ENCODE assay signal across 21 mouse cellular contexts in genomic region chr8:95656316-95657002, GRCm38 (mm10). TPM values are rescaled to one million over a fixed set of nuclear protein-coding genes. Genes with fewer than 3 reads are reported as not detected.
"Had no signal": no experiment of that assay in that cellular context is flagged by ENCODE, and none has a peak within 500 bp of the region (broad histone marks: within the 10 kb centered on the region; RNA-seq: fewer than 3 reads in every experiment).

No protein-coding gene starts in this region.

- H3K36me3 ChIP-seq: limb, embryonic 12.5 days; limb, embryonic 15.5 days; midbrain, embryonic 12.5 days; midbrain, embryonic 15.5 days; neural tube, embryonic 12.5 days; neural tube, embryonic 15.5 days had no signal

- H3K4me1 ChIP-seq: midbrain, embryonic 15.5 days; neural tube, embryonic 15.5 days had no signal

- H3K4me3 ChIP-seq: limb, embryonic 12.5 days; limb, embryonic 15.5 days; midbrain, embryonic 12.5 days; midbrain, embryonic 15.5 days; neural tube, embryonic 12.5 days; neural tube, embryonic 15.5 days had no signal

- H3K27me3 ChIP-seq: limb, embryonic 15.5 days; midbrain, embryonic 12.5 days; midbrain, embryonic 15.5 days; neural tube, embryonic 12.5 days; neural tube, embryonic 15.5 days had no signal

- H3K9me3 ChIP-seq: limb, embryonic 12.5 days; limb, embryonic 15.5 days; midbrain, embryonic 12.5 days; midbrain, embryonic 15.5 days; neural tube, embryonic 12.5 days; neural tube, embryonic 15.5 days had no signal

- H3K4me2 ChIP-seq: limb, embryonic 12.5 days; limb, embryonic 15.5 days; liver, embryonic 11.5 days; lung, embryonic 14.5 days; midbrain, embryonic 12.5 days; midbrain, embryonic 15.5 days; neural tube, embryonic 12.5 days; neural tube, embryonic 15.5 days had no signal

- DNase-seq: kidney, adult 18-20 months; kidney, adult 9 months; kidney, postnatal 36 days; left cerebral cortex, postnatal 4 days; liver, postnatal 0 days; thymus, adult 2 months; thymus, postnatal 14 days; thymus, postnatal 4 days had no signal

- H3K9ac ChIP-seq: limb, embryonic 12.5 days; limb, embryonic 15.5 days; liver, embryonic 14.5 days; liver, postnatal 0 days; lung, embryonic 14.5 days; midbrain, embryonic 12.5 days; midbrain, embryonic 15.5 days; neural tube, embryonic 12.5 days; neural tube, embryonic 15.5 days had no signal

- ATAC-seq: liver, postnatal 0 days; lung, postnatal 0 days; midbrain, embryonic 15.5 days had no signal

- H3K27ac ChIP-seq: limb, embryonic 12.5 days; limb, embryonic 15.5 days; liver, embryonic 14.5 days; macrophage; midbrain, embryonic 12.5 days; midbrain, embryonic 15.5 days; neural tube, embryonic 12.5 days; neural tube, embryonic 15.5 days; stomach, postnatal 0 days had no signal

RNA-seq across cellular contexts. Expression of gene Ndrg4, which starts 20.3 kb away (rescaled TPM):
- total RNA-seq: megakaryocyte, adult 5-6 weeks had no signal
